In the genomic region with DNA sequence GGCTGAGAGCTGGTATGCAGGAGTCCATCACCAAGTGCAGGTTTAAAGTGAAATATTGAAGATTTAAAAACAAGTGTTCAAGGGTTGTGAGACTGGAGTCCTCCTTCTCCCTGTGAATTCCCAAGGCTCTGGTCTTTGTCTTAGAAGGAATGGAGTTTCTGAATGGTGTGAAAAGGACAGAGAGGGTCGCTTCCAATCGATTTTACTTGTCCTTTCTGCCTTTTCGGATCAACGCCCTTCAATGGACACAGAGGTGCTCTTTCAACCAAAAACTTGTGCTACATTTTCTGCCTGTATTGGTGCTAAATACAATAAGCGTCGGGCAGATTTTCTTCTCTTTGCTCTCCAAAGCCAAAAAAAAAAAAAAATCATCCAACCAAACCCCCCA, we compare ENCODE assay signal across 9 mouse cellular contexts. TPM values are rescaled to one million over a fixed set of nuclear protein-coding genes. Genes with fewer than 3 reads are reported as not detected.
DNase-seq lines count a peak whose midpoint lies in the region; ATAC-seq and TF ChIP-seq lines count a peak whose summit lies in the region.
"Had no signal": no experiment of that assay in that cellular context is flagged by ENCODE, and none has a peak within 500 bp of the region (broad histone marks: within the 10 kb centered on the region; RNA-seq: fewer than 3 reads in every experiment).

No protein-coding gene starts in this region.

- no peak for TF ChIP-seq POLR2A in lung, adult 2 months (IDR thresholded peaks at IDR 0.05; ENCODE audit: borderline replicate concordance, extremely low read depth, low read depth, low read length)

- 60% methylated on average over 6 of the region's 6 CpGs for WGBS in lung, postnatal 0 days
- 56% methylated on average over 6 of the region's 6 CpGs for WGBS in lung, adult 2 months
- 21% methylated on average over 6 of the region's 6 CpGs for WGBS in limb, embryonic 12.5 days
- 37% methylated on average over 6 of the region's 6 CpGs for WGBS in stomach, embryonic 15.5 days

- no peak for TF ChIP-seq EP300 in lung, postnatal 0 days (IDR thresholded peaks at IDR 0.05)

- no peak for TF ChIP-seq CTCF in gastrocnemius, adult 2 months (IDR thresholded peaks at IDR 0.05)
- TF ChIP-seq CTCF in lung, postnatal 0 days (IDR thresholded peaks at IDR 0.05), result no peak
- TF ChIP-seq CTCF in lung, adult 2 months (IDR thresholded peaks at IDR 0.05; ENCODE audit: insufficient read depth, low read length), result no peak

- H3K9ac ChIP-seq in lung, postnatal 0 days (replicated peaks; ENCODE audit: low read depth), result peak overlapping the region; percentile 29; the same call in 1 of the 2 replicates
- H3K9ac ChIP-seq in limb, embryonic 12.5 days (replicated peaks), result no peak overlapping the region
- H3K9ac ChIP-seq in stomach, embryonic 15.5 days, result no peak overlapping the region

- H3K4me3 ChIP-seq in gastrocnemius, adult 2 months, result peak overlapping the region; percentile 94
- H3K4me3 ChIP-seq in lung, postnatal 0 days (ENCODE audit: low read depth, low read length), result peak overlapping the region; percentile 50; the same call in 1 of the 2 replicates
- H3K4me3 ChIP-seq in lung, adult 2 months (replicated peaks; ENCODE audit: extremely low read depth, low read depth, low read length), result no peak overlapping the region
- H3K4me3 ChIP-seq in limb, embryonic 12.5 days (replicated peaks), result no peak overlapping the region
- peak overlapping the region; percentile 43 for H3K4me3 ChIP-seq in stomach, embryonic 15.5 days (replicated peaks)
- H3K4me3 ChIP-seq: erythroblast, embryonic 14.5 days had no signal

- intact Hi-C loops in gastrocnemius, adult 2 months (cut with DNase I), result loop anchor here (10.0 kb wide), 1 partner anchor 1047 kb away; no protein-coding TSS in a partner anchor
- intact Hi-C loops in gastrocnemius, postnatal 36 days (cut with DNase I), result loop anchor here (10.0 kb wide), 1 partner anchor 1337 kb away; no protein-coding TSS in a partner anchor

- H3K9me3 ChIP-seq in lung, postnatal 0 days (ENCODE audit: low read length), result no peaks in the 10 kb centered on the region
- H3K9me3 ChIP-seq in limb, embryonic 12.5 days, result no peaks in the 10 kb centered on the region
- no peaks in the 10 kb centered on the region for H3K9me3 ChIP-seq in stomach, embryonic 15.5 days

- no peak for DNase-seq in gastrocnemius, adult 2 months
- DNase-seq in gastrocnemius, postnatal 36 days, result no peak
- DNase-seq in lung, postnatal 0 days (ENCODE audit: low spot score), result peak; percentile 16
- DNase-seq in lung, adult 2 months, result no peak
- no peak for DNase-seq in cerebellum, postnatal 14 days
- no peak for DNase-seq in cerebellum, adult 9-10 months

- H3K27me3 ChIP-seq in lung, postnatal 0 days (replicated peaks; ENCODE audit: insufficient read depth, low read length), result no peaks in the 10 kb centered on the region
- H3K27me3 ChIP-seq in limb, embryonic 12.5 days, result peaks cover 69% of the 10 kb centered on the region
- H3K27me3 ChIP-seq in stomach, embryonic 15.5 days (replicated peaks), result no peaks in the 10 kb centered on the region

- H3K36me3 ChIP-seq in lung, postnatal 0 days (ENCODE audit: insufficient read depth, low read length), result no peaks in the 10 kb centered on the region
- no peaks in the 10 kb centered on the region for H3K36me3 ChIP-seq in limb, embryonic 12.5 days
- no peaks in the 10 kb centered on the region for H3K36me3 ChIP-seq in stomach, embryonic 15.5 days

- ATAC-seq in lung, postnatal 0 days, result no peak
- ATAC-seq in limb, embryonic 12.5 days (ENCODE audit: insufficient number of reproducible peaks, insufficient read depth, low FRiP score, low TSS enrichment, low read depth), result no peak
- no peak for ATAC-seq in stomach, embryonic 15.5 days (ENCODE audit: insufficient read depth, low FRiP score, low read depth)

- H3K4me1 ChIP-seq in lung, postnatal 0 days (ENCODE audit: insufficient read depth, low read depth, low read length), result peaks cover 5% of the 10 kb centered on the region; the same call in 1 of the 2 replicates
- 0 out of 2 replicates have a peak, but pooled peaks cover 3% of the 10 kb centered on the region for H3K4me1 ChIP-seq in lung, adult 2 months (ENCODE audit: control insufficient read depth, insufficient read depth, low read length)
- H3K4me1 ChIP-seq in limb, embryonic 12.5 days (replicated peaks), result peaks cover 39% of the 10 kb centered on the region
- H3K4me1 ChIP-seq in stomach, embryonic 15.5 days, result peaks cover 21% of the 10 kb centered on the region; the same call in 1 of the 2 replicates

- H3K27ac ChIP-seq in gastrocnemius, adult 2 months, result peak overlapping the region; percentile 94
- H3K27ac ChIP-seq in lung, postnatal 0 days (ENCODE audit: low read length), result peak overlapping the region; percentile 84
- no peak overlapping the region for H3K27ac ChIP-seq in limb, embryonic 12.5 days
- H3K27ac ChIP-seq in stomach, embryonic 15.5 days, result peak overlapping the region; percentile 45; the same call in 1 of the 2 replicates

- H3K4me2 ChIP-seq in lung, postnatal 0 days (replicated peaks; ENCODE audit: low read depth, low read length), result peak overlapping the region; percentile 83
- peak overlapping the region; percentile 72 for H3K4me2 ChIP-seq in limb, embryonic 12.5 days
- H3K4me2 ChIP-seq in stomach, embryonic 15.5 days, result peak overlapping the region; percentile 82

RNA-seq across cellular contexts. Expression of a gene that starts 1.7 kb away (rescaled TPM):
- 10 to 100 TPM; 15.8 to 16.2 TPM for total RNA-seq in gastrocnemius, adult 2 months (2021)
- 10 to 100 TPM; 12.7 to 19.4 TPM for total RNA-seq in gastrocnemius, postnatal 36 days (2021)
- polyA plus RNA-seq in lung, postnatal 0 days (2015; fragmentation: Nextera tagmentation; extraction: Ambion mirVana), result 72.7 and 89.1 TPM in 2 replicates
- polyA plus RNA-seq in lung, adult 2 months (2012; rRNA removed), result 231 and 263 TPM in 2 replicates
- polyA plus RNA-seq in limb, embryonic 12.5 days (2016; fragmentation: Nextera tagmentation; extraction: Ambion mirVana), result 71.8 and 76.9 TPM in 2 replicates
- polyA plus RNA-seq in stomach, embryonic 15.5 days (2015; fragmentation: Nextera tagmentation; extraction: Ambion mirVana), result 66.9 and 72.6 TPM in 2 replicates
- polyA plus RNA-seq: erythroblast, embryonic 14.5 days had no signal

Comparison
In these comparisons a context has a peak if more than half of its experiments do, and no peak if none do; other contexts are left out.
1. H3K4me3 ChIP-seq: peak in gastrocnemius, adult 2 months (single experiment), lung, postnatal 0 days (single experiment) and stomach, embryonic 15.5 days (single experiment); none in lung, adult 2 months (single experiment) and limb, embryonic 12.5 days (single experiment).
2. Peak in every context shown above with its lines, with median percentiles within 50 percentile points of each other: H3K4me2 ChIP-seq.